Mouse (Mus musculus) layer of hippocampus, adult 8-10 months (tissue): ENCODE measurements at regions not wholly inside any gene's neighbourhood (a gene's known extent, or its start where the extent isn't known, plus 50 kb on each side); places are given as distances from the start of the nearest gene placed in this dataset.

Experiments used
- DNase-seq, 2 experiments: peaks; one replicate each; pipeline ENCODE4 v3.0.0; 2022; ENCODE audit warnings: low spot score in 2 of 2

GRCm38 (mm10) chr14:99609003-99609402, 310.5 kb downstream of the Klf5 start:
- no peak for DNase-seq

GRCm38 (mm10) chr14:99611435-99611834, 312.9 kb downstream of the Klf5 start:
- no peak for DNase-seq

GRCm38 (mm10) chr14:99612114-99612513, 313.6 kb downstream of the Klf5 start:
- no peak for DNase-seq

GRCm38 (mm10) chr14:99614748-99615147, 316.3 kb downstream of the Klf5 start:
- no peak for DNase-seq

- DNase-seq = no peak
Observed at GRCm38 (mm10) chr14:99616655-99617335, 318.3 kb downstream of the Klf5 start.

GRCm38 (mm10) chr14:99617374-99617773, 318.9 kb downstream of the Klf5 start:
- DNase-seq = no peak

- DNase-seq = no peak
Observed at GRCm38 (mm10) chr14:99621538-99621937, 323.0 kb downstream of the Klf5 start.

- no peak for DNase-seq
Observed at GRCm38 (mm10) chr14:99624380-99625327, 326.2 kb downstream of the Klf5 start.

- no peak for DNase-seq
Observed at GRCm38 (mm10) chr14:99627615-99628014, 329.1 kb downstream of the Klf5 start.

GRCm38 (mm10) chr14:99631092-99631491, 332.6 kb downstream of the Klf5 start:
- DNase-seq = peak; percentile 17 to 18

- DNase-seq = no peak
Observed at GRCm38 (mm10) chr14:99632444-99632843, 334.0 kb downstream of the Klf5 start.

- no peak for DNase-seq
Observed at GRCm38 (mm10) chr14:99635556-99636150, 337.2 kb downstream of the Klf5 start.

- DNase-seq = peak; percentile 48 to 65
Observed at GRCm38 (mm10) chr14:99641475-99642453, 343.3 kb downstream of the Klf5 start.

GRCm38 (mm10) chr14:99646323-99646722, 347.8 kb downstream of the Klf5 start:
- no peak for DNase-seq

- no peak for DNase-seq
Observed at GRCm38 (mm10) chr14:99674399-99674798, 375.9 kb downstream of the Klf5 start.

- DNase-seq = no peak
Observed at GRCm38 (mm10) chr14:99687062-99687806, 388.7 kb downstream of the Klf5 start.

- DNase-seq = no peak
Observed at GRCm38 (mm10) chr14:99688415-99688814, 389.9 kb downstream of the Klf5 start.

- no peak for DNase-seq
Observed at GRCm38 (mm10) chr14:99696301-99696700, 397.8 kb downstream of the Klf5 start.

GRCm38 (mm10) chr14:99699545-99699944, 401.1 kb downstream of the Klf5 start:
- no peak for DNase-seq

- no peak for DNase-seq
Observed at GRCm38 (mm10) chr14:99706004-99706403, 407.5 kb downstream of the Klf5 start.
